Mouse (Mus musculus) heart, postnatal 0 days (tissue): Measurements from ENCODE around the gene Mien1. TPM values are rescaled to one million over a fixed set of nuclear protein-coding genes. Genes with fewer than 3 reads are reported as not detected.

Experiments used
- ATAC-seq: fragments of 200-750 bp; cut with Nextera tagmentation; 2 replicates; pipeline ENCODE4 v1.8.0; 2017; ENCODE audit warnings: low read depth, moderate number of reproducible peaks, moderate library complexity; ENCODE audit not compliant: insufficient read depth
- DNase-seq: peaks from one replicate; pipeline ENCODE4 v3.0.0-alpha.2; 2016; ENCODE audit warnings: low spot score
- H3K27ac ChIP-seq: fragments of 300-500 bp; sonication (generic); 2 replicates; pipeline ENCODE4 v1.5.1; 2014; ENCODE audit warnings: low read depth, mild to moderate bottlenecking
- H3K27me3 ChIP-seq: fragments of 300-500 bp; sonication (generic); 2 replicates; pipeline ENCODE4 v1.6.1; 2014; ENCODE audit warnings: low read length, mixed read lengths; ENCODE audit not compliant: control insufficient read depth, insufficient read depth
- H3K36me3 ChIP-seq: fragments of 300-500 bp; sonication (generic); replicated peaks from 2 replicates; pipeline ENCODE4 v1.6.1; 2014; ENCODE audit warnings: low read length, mixed read lengths; ENCODE audit not compliant: control insufficient read depth, insufficient read depth
- H3K4me1 ChIP-seq: fragments of 300-500 bp; sonication (generic); 2 replicates; pipeline ENCODE4 v1.6.1; 2014; ENCODE audit warnings: antibody characterized with exemption; ENCODE audit not compliant: control insufficient read depth, insufficient read depth
- H3K4me2 ChIP-seq: fragments of 300-500 bp; sonication (generic); 2 replicates; pipeline ENCODE4 v1.6.1; 2014; ENCODE audit warnings: low read depth, mild to moderate bottlenecking, low read length, moderate library complexity
- H3K4me3 ChIP-seq: fragments of 300-500 bp; sonication (generic); 2 replicates; pipeline ENCODE4 v1.5.1; 2014; ENCODE audit warnings: low read depth, low read length
- H3K9ac ChIP-seq: fragments of 300-500 bp; sonication (generic); replicated peaks from 2 replicates; pipeline ENCODE4 v1.6.1; 2014; ENCODE audit warnings: low read depth, low read length, mixed read lengths
- H3K9me3 ChIP-seq: fragments of 300-500 bp; sonication (generic); replicated peaks from 2 replicates; pipeline ENCODE4 v1.6.1; 2016; ENCODE audit warnings: low read length; ENCODE audit not compliant: control insufficient read depth
- CTCF ChIP-seq: IDR thresholded peaks from 2 replicates; pipeline ENCODE4 v1.5.1; 2016; ENCODE audit warnings: antibody characterized with exemption, control low read depth, low read depth
- EP300 ChIP-seq: IDR thresholded peaks from 2 replicates; pipeline ENCODE4 v1.6.1; 2016; ENCODE audit warnings: antibody characterized with exemption, low read depth
- WGBS: fragments of 180-500 bp; shearing (Covaris S2); extraction: QIAGEN DNeasy Blood & Tissue Kit; methylation state at CpG from one replicate; pipeline ENCODE4 v1.1.7; 2014; 5-methylcytosine and 5-hydroxymethylcytosine counted together
- polyA plus RNA-seq: library from polyadenylated mRNA; unstranded; fragments of >200 nt; fragmentation: Nextera tagmentation; extraction: Ambion mirVana; gene quantifications from 2 replicates; pipeline ENCODE4 v1.2.1, GENCODE M21; 2015
- total RNA-seq: library from RNA; depleted of rRNA; stranded (reverse); fragments of >200 nt; gene quantifications from 2 replicates; pipeline ENCODE4 v1.2.3, GENCODE M21; 2014; ENCODE audit warnings: low replicate concordance; rRNA removed

Gene Mien1
- total and polyA plus RNA-seq, 2 experiments from 2014 or later: 20.6 to 104 TPM

DNA sequence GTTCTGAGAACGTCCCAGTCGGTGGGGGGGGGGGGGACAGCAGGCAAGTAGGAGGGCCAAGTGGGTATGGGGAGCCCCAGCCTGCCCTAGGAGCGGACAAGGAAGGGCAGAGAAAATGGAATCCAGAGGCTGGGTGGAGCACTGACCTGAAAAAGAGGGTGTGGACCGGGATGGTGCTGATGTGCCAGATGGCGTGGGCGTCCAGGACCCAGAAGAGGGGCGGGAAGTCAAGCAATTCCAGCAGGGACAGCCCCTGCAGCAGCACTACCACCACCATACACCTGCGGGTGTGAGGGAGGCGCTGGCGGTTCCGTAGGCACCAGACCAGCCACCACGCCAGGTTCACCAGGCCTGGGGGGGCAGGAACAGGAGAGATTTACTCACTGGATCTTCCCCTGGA, 48.6 kb downstream of the Mien1 start:
- H3K27me3 ChIP-seq: 0 out of 2 replicates have a peak, but pooled peaks cover 6% of the 10 kb centered on the region
- no peaks in the 10 kb centered on the region for H3K36me3 ChIP-seq
- no peak overlapping the region for H3K4me2 ChIP-seq
- no peak for TF ChIP-seq CTCF
- TF ChIP-seq EP300: no peak
- H3K9me3 ChIP-seq: no peaks in the 10 kb centered on the region
- no peak overlapping the region for H3K9ac ChIP-seq
- peaks cover 44% of the 10 kb centered on the region for H3K4me1 ChIP-seq
- ATAC-seq (no peak), DNase-seq (no peak)
- no peak overlapping the region for H3K4me3 ChIP-seq
- no peak overlapping the region for H3K27ac ChIP-seq
- 76% methylated on average over 12 of the region's 12 CpGs for WGBS

DNA sequence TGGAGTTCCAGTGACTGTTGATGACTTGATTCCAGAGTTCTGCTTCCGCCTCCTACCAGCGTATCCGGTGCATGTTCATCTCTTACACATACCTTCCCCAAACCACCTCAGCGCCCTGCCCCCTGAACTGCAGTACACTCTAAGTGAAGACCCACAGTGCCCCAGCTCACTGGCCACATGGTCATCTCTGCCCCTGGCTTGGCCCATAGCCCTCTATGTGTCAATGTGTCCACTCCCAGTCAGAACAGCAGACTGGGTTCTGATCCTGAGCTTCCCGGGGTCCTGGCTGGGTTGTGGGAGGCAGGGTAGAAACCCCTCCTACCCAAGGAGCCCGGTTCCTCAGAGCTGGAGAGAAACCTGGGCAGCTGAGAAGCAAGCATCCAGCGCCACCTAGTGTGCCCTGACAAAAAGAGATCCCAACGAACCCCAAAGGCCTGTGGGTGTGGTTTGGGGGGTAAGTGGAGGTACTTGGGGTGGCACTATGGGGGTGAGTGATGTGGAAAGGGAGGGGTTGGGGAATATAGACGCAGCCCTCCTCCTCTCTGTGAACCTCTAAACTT, 49.5 kb downstream of the Mien1 start:
- Histone ChIP-seq H3K4me3 (no peak overlapping the region), H3K4me1 (peaks cover 37% of the 10 kb centered on the region), H3K9me3 (no peaks in the 10 kb centered on the region), H3K27me3 (0 out of 2 replicates have a peak, but pooled peaks cover 6% of the 10 kb centered on the region), H3K36me3 (no peaks in the 10 kb centered on the region), H3K27ac (no peak overlapping the region), H3K4me2 (no peak overlapping the region), H3K9ac (no peak overlapping the region)
- TF ChIP-seq EP300: no peak
- TF ChIP-seq CTCF: peak; percentile 64
- 22% methylated on average over 9 of the region's 9 CpGs for WGBS
- DNase-seq (peak; percentile 55), ATAC-seq (no peak)

DNA sequence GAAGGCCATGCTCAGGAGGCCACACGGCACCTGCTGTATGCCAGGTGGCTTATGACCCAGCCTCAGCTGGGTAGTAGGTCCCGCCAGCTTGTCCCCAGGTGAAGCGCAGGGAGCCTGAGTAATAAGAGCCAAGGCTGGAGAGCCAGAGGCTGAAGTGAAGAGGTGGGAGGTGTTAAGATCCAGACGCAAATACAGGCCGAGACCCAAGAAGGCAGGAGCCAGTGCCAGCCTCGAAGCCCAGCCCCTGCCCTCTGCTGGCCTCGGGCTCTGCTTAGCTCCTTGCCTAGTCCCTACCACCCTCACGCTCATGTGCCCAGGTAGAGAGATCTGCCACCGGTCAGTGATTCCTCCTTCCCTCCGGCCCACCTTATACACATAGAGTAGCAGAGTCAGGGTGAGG, 50.5 kb downstream of the Mien1 start:
- Histone ChIP-seq H3K4me2 (no peak overlapping the region), H3K4me3 (no peak overlapping the region), H3K9ac (no peak overlapping the region), H3K9me3 (no peaks in the 10 kb centered on the region), H3K27me3 (0 out of 2 replicates have a peak, but pooled peaks cover 6% of the 10 kb centered on the region), H3K4me1 (peaks cover 28% of the 10 kb centered on the region), H3K36me3 (no peaks in the 10 kb centered on the region), H3K27ac (no peak overlapping the region)
- ATAC-seq (no peak), DNase-seq (peak; percentile 3)
- 70% methylated on average over 10 of the region's 10 CpGs for WGBS
- TF ChIP-seq CTCF (no peak), EP300 (no peak)

Other genes starting within 250 kb of the Mien1 start
- gene Med1, start 245.7 kb downstream of the Mien1 start, total RNA-seq: 29.2 and 41.4 TPM in 2 replicates
- gene Med1, start 245.7 kb downstream of the Mien1 start, polyA plus RNA-seq: 36.7 and 38.1 TPM in 2 replicates
- gene Cdk12, start 235.9 kb downstream of the Mien1 start, total RNA-seq: 18.4 and 25.8 TPM in 2 replicates
- gene Cdk12, start 235.9 kb downstream of the Mien1 start, polyA plus RNA-seq: 3.9 and 4.2 TPM in 2 replicates
- gene Neurod2, start 109.3 kb downstream of the Mien1 start, total RNA-seq: not detected in 2 replicates
- not detected in 2 replicates for gene Neurod2, start 109.3 kb downstream of the Mien1 start, polyA plus RNA-seq
- gene Ppp1r1b, start 90.6 kb downstream of the Mien1 start, total RNA-seq: 16.3 and 18.6 TPM in 2 replicates
- gene Ppp1r1b, start 90.6 kb downstream of the Mien1 start, polyA plus RNA-seq: 32.1 and 38.5 TPM in 2 replicates
- gene Stard3, start 80.6 kb downstream of the Mien1 start, total RNA-seq: 44.8 and 53.6 TPM in 2 replicates
- gene Stard3, start 80.6 kb downstream of the Mien1 start, polyA plus RNA-seq: 34.7 and 35.3 TPM in 2 replicates
- gene Tcap, start 55.2 kb downstream of the Mien1 start, total RNA-seq: 293 and 299 TPM in 2 replicates
- gene Tcap, start 55.2 kb downstream of the Mien1 start, polyA plus RNA-seq: 455 and 518 TPM in 2 replicates
- 4.2 TPM in 1 of 2 replicates, not detected in the other for gene Pnmt, start 52.5 kb downstream of the Mien1 start, total RNA-seq
- 0.26 TPM in 1 of 2 replicates, not detected in the other for gene Pnmt, start 52.5 kb downstream of the Mien1 start, polyA plus RNA-seq
- gene Pgap3, start 38.5 kb downstream of the Mien1 start, total RNA-seq: 35.7 and 46.0 TPM in 2 replicates
- gene Pgap3, start 38.5 kb downstream of the Mien1 start, polyA plus RNA-seq: 15.9 and 18.2 TPM in 2 replicates
- 23.2 and 31.4 TPM in 2 replicates for gene Erbb2, start 26.5 kb downstream of the Mien1 start, total RNA-seq
- gene Erbb2, start 26.5 kb downstream of the Mien1 start, polyA plus RNA-seq: 15.5 and 16.8 TPM in 2 replicates
- gene Grb7, start 7.4 kb upstream of the Mien1 start, total RNA-seq: 0.92 and 0.93 TPM in 2 replicates
- 0.15 and 0.23 TPM in 2 replicates for gene Grb7, start 7.4 kb upstream of the Mien1 start, polyA plus RNA-seq
- 8.3 TPM in 1 of 2 replicates, not detected in the other for gene Ikzf3, start 107.0 kb upstream of the Mien1 start, total RNA-seq
- 0.15 TPM in 1 of 2 replicates, not detected in the other for gene Ikzf3, start 107.0 kb upstream of the Mien1 start, polyA plus RNA-seq
- not detected in 2 replicates for gene Zpbp2, start 112.1 kb upstream of the Mien1 start, total RNA-seq
- 0.14 and 0.23 TPM in 2 replicates for gene Zpbp2, start 112.1 kb upstream of the Mien1 start, polyA plus RNA-seq
- gene Ormdl3, start 148.4 kb upstream of the Mien1 start, total RNA-seq: 36.1 and 44.8 TPM in 2 replicates
- 49.4 and 50.2 TPM in 2 replicates for gene Ormdl3, start 148.4 kb upstream of the Mien1 start, polyA plus RNA-seq
- not detected in 2 replicates for gene Lrrc3c, start 159.3 kb upstream of the Mien1 start, total RNA-seq
- not detected in 2 replicates for gene Lrrc3c, start 159.3 kb upstream of the Mien1 start, polyA plus RNA-seq
- gene Gm12355, start 186.7 kb upstream of the Mien1 start, total RNA-seq: 0.15 and 0.19 TPM in 2 replicates
- 0.23 and 0.26 TPM in 2 replicates for gene Gm12355, start 186.7 kb upstream of the Mien1 start, polyA plus RNA-seq
- not detected in 2 replicates for gene Gsdma3, start 187.4 kb upstream of the Mien1 start, total RNA-seq
- not detected in 2 replicates for gene Gsdma3, start 187.4 kb upstream of the Mien1 start, polyA plus RNA-seq
- gene Gsdma2, start 207.8 kb upstream of the Mien1 start, total RNA-seq: not detected in 2 replicates
- gene Gsdma2, start 207.8 kb upstream of the Mien1 start, polyA plus RNA-seq: not detected in 2 replicates
- gene Gsdma, start 225.4 kb upstream of the Mien1 start, total RNA-seq: not detected in 2 replicates
- not detected in 2 replicates for gene Gsdma, start 225.4 kb upstream of the Mien1 start, polyA plus RNA-seq
- gene Psmd3, start 243.6 kb upstream of the Mien1 start, total RNA-seq: 96.4 and 130 TPM in 2 replicates
- gene Psmd3, start 243.6 kb upstream of the Mien1 start, polyA plus RNA-seq: 134 and 147 TPM in 2 replicates